Mouse (Mus musculus): ENCODE data around the gene Macrod1. TPM values are rescaled to one million over a fixed set of nuclear protein-coding genes. Genes with fewer than 3 reads are reported as not detected.

The Macrod1 gene
- total and polyA plus RNA-seq, 3 experiments: 0.60 TPM; not detected in 2

GRCm38 (mm10) chr19:7102039-7102438 lies 45.4 kb downstream of the Macrod1 start:
- H3K4me3 ChIP-seq (ENCODE audit: low read depth, low read length): no peak overlapping the region
- no peaks in the 10 kb centered on the region for H3K9me3 ChIP-seq (replicated peaks)
- no peak for ATAC-seq (ENCODE audit: extremely low read depth, insufficient number of reproducible peaks, low FRiP score, poor library complexity, severe bottlenecking)
- no peak for DNase-seq (ENCODE audit: low spot score)
- peaks cover 9% of the 10 kb centered on the region for H3K27me3 ChIP-seq (ENCODE audit: insufficient read depth, low read length)
- H3K4me1 ChIP-seq (ENCODE audit: insufficient read depth, low read depth, low read length): no peaks in the 10 kb centered on the region
- no peak for TF ChIP-seq GATA1 (IDR thresholded peaks at IDR 0.05; ENCODE audit: borderline replicate concordance, low read length)
- TF ChIP-seq GATA2 (IDR thresholded peaks at IDR 0.05; ENCODE audit: borderline replicate concordance, low read depth, low read length): no peak
- no peak for TF ChIP-seq TAL1 (conservative IDR thresholded peaks at IDR 0.05; ENCODE audit: low read depth, low read length)
- TF ChIP-seq POLR2AphosphoS5 (IDR thresholded peaks at IDR 0.05; ENCODE audit: insufficient replicate concordance, low read depth, low read length): no peak
- TF ChIP-seq CTCF (IDR thresholded peaks at IDR 0.05; ENCODE audit: low read depth, low read length): no peak
- no peaks in the 10 kb centered on the region for H3K36me3 ChIP-seq (replicated peaks)

- ATAC-seq (ENCODE audit: extremely low read depth, insufficient number of reproducible peaks, low FRiP score, poor library complexity, severe bottlenecking): no peak
- no peak for DNase-seq (ENCODE audit: low spot score)
- TF ChIP-seq GATA2 (IDR thresholded peaks at IDR 0.05; ENCODE audit: borderline replicate concordance, low read depth, low read length): no peak
- no peak for TF ChIP-seq GATA1 (IDR thresholded peaks at IDR 0.05; ENCODE audit: borderline replicate concordance, low read length)
- no peak for TF ChIP-seq TAL1 (conservative IDR thresholded peaks at IDR 0.05; ENCODE audit: low read depth, low read length)
- TF ChIP-seq POLR2AphosphoS5 (IDR thresholded peaks at IDR 0.05; ENCODE audit: insufficient replicate concordance, low read depth, low read length): no peak
- TF ChIP-seq CTCF (IDR thresholded peaks at IDR 0.05; ENCODE audit: low read depth, low read length): no peak
- H3K4me3 ChIP-seq (ENCODE audit: low read depth, low read length): no peak overlapping the region
- peaks cover 9% of the 10 kb centered on the region for H3K27me3 ChIP-seq (ENCODE audit: insufficient read depth, low read length)
- H3K9me3 ChIP-seq (replicated peaks): no peaks in the 10 kb centered on the region
- no peaks in the 10 kb centered on the region for H3K36me3 ChIP-seq (replicated peaks)
- no peaks in the 10 kb centered on the region for H3K4me1 ChIP-seq (ENCODE audit: insufficient read depth, low read depth, low read length)
Measured at GRCm38 (mm10) chr19:7103349-7103992, 46.9 kb downstream of the Macrod1 start.

GRCm38 (mm10) chr19:7103993-7104401 lies 47.4 kb downstream of the Macrod1 start:
- H3K9me3 ChIP-seq (replicated peaks): no peaks in the 10 kb centered on the region
- H3K36me3 ChIP-seq (replicated peaks): no peaks in the 10 kb centered on the region
- TF ChIP-seq GATA1 (IDR thresholded peaks at IDR 0.05; ENCODE audit: borderline replicate concordance, low read length) (no peak), CTCF (IDR thresholded peaks at IDR 0.05; ENCODE audit: low read depth, low read length) (no peak), TAL1 (conservative IDR thresholded peaks at IDR 0.05; ENCODE audit: low read depth, low read length) (no peak), GATA2 (IDR thresholded peaks at IDR 0.05; ENCODE audit: borderline replicate concordance, low read depth, low read length) (no peak), POLR2AphosphoS5 (IDR thresholded peaks at IDR 0.05; ENCODE audit: insufficient replicate concordance, low read depth, low read length) (no peak)
- ATAC-seq (ENCODE audit: extremely low read depth, insufficient number of reproducible peaks, low FRiP score, poor library complexity, severe bottlenecking) (no peak), DNase-seq (ENCODE audit: low spot score) (no peak)
- peaks cover 9% of the 10 kb centered on the region for H3K27me3 ChIP-seq (ENCODE audit: insufficient read depth, low read length)
- H3K4me3 ChIP-seq (ENCODE audit: low read depth, low read length): no peak overlapping the region
- H3K4me1 ChIP-seq (ENCODE audit: insufficient read depth, low read depth, low read length): no peaks in the 10 kb centered on the region

GRCm38 (mm10) chr19:7105544-7105943 lies 48.9 kb downstream of the Macrod1 start, which contains the start of gene Flrt1:
Gene Flrt1 (minus strand): TSS chr19:7105729.
- Histone ChIP-seq H3K36me3 (replicated peaks) (no peaks in the 10 kb centered on the region), H3K27me3 (ENCODE audit: insufficient read depth, low read length) (peaks cover 11% of the 10 kb centered on the region), H3K4me3 (ENCODE audit: low read depth, low read length) (no peak within 1 kb of the TSS), H3K4me1 (ENCODE audit: insufficient read depth, low read depth, low read length) (no peaks in the 10 kb centered on the region), H3K9me3 (replicated peaks) (no peaks in the 10 kb centered on the region)
- ATAC-seq (ENCODE audit: extremely low read depth, insufficient number of reproducible peaks, low FRiP score, poor library complexity, severe bottlenecking): no peak
- DNase-seq (ENCODE audit: low spot score): no peak
- TF ChIP-seq CTCF (IDR thresholded peaks at IDR 0.05; ENCODE audit: low read depth, low read length) (no peak), GATA2 (IDR thresholded peaks at IDR 0.05; ENCODE audit: borderline replicate concordance, low read depth, low read length) (no peak), TAL1 (conservative IDR thresholded peaks at IDR 0.05; ENCODE audit: low read depth, low read length) (no peak), POLR2AphosphoS5 (IDR thresholded peaks at IDR 0.05; ENCODE audit: insufficient replicate concordance, low read depth, low read length) (no peak), GATA1 (IDR thresholded peaks at IDR 0.05; ENCODE audit: borderline replicate concordance, low read length) (no peak)

- Histone ChIP-seq H3K36me3 (replicated peaks) (no peaks in the 10 kb centered on the region), H3K4me1 (ENCODE audit: insufficient read depth, low read depth, low read length) (no peaks in the 10 kb centered on the region), H3K27me3 (ENCODE audit: insufficient read depth, low read length) (peaks cover 13% of the 10 kb centered on the region; the same call in 1 of the 2 replicates), H3K4me3 (ENCODE audit: low read depth, low read length) (no peak overlapping the region), H3K9me3 (replicated peaks) (no peaks in the 10 kb centered on the region)
- no peak for DNase-seq (ENCODE audit: low spot score)
- no peak for ATAC-seq (ENCODE audit: extremely low read depth, insufficient number of reproducible peaks, low FRiP score, poor library complexity, severe bottlenecking)
- TF ChIP-seq GATA2 (IDR thresholded peaks at IDR 0.05; ENCODE audit: borderline replicate concordance, low read depth, low read length): no peak
- no peak for TF ChIP-seq TAL1 (conservative IDR thresholded peaks at IDR 0.05; ENCODE audit: low read depth, low read length)
- no peak for TF ChIP-seq CTCF (IDR thresholded peaks at IDR 0.05; ENCODE audit: low read depth, low read length)
- TF ChIP-seq POLR2AphosphoS5 (IDR thresholded peaks at IDR 0.05; ENCODE audit: insufficient replicate concordance, low read depth, low read length): no peak
- TF ChIP-seq GATA1 (IDR thresholded peaks at IDR 0.05; ENCODE audit: borderline replicate concordance, low read length): no peak
Measured at GRCm38 (mm10) chr19:7106566-7106965, 50.0 kb downstream of the Macrod1 start.

GRCm38 (mm10) chr19:7107174-7107573 lies 50.6 kb downstream of the Macrod1 start:
- Histone ChIP-seq H3K9me3 (replicated peaks) (no peaks in the 10 kb centered on the region), H3K4me3 (ENCODE audit: low read depth, low read length) (no peak overlapping the region), H3K36me3 (replicated peaks) (no peaks in the 10 kb centered on the region), H3K27me3 (ENCODE audit: insufficient read depth, low read length) (peaks cover 16% of the 10 kb centered on the region; the same call in 1 of the 2 replicates), H3K4me1 (ENCODE audit: insufficient read depth, low read depth, low read length) (no peaks in the 10 kb centered on the region)
- TF ChIP-seq TAL1 (conservative IDR thresholded peaks at IDR 0.05; ENCODE audit: low read depth, low read length) (no peak), GATA2 (IDR thresholded peaks at IDR 0.05; ENCODE audit: borderline replicate concordance, low read depth, low read length) (no peak), CTCF (IDR thresholded peaks at IDR 0.05; ENCODE audit: low read depth, low read length) (no peak), GATA1 (IDR thresholded peaks at IDR 0.05; ENCODE audit: borderline replicate concordance, low read length) (no peak), POLR2AphosphoS5 (IDR thresholded peaks at IDR 0.05; ENCODE audit: insufficient replicate concordance, low read depth, low read length) (no peak)
- DNase-seq (ENCODE audit: low spot score) (no peak), ATAC-seq (ENCODE audit: extremely low read depth, insufficient number of reproducible peaks, low FRiP score, poor library complexity, severe bottlenecking) (no peak)
